Mouse (Mus musculus): ENCODE data around the gene Dhdds. TPM values are rescaled to one million over a fixed set of nuclear protein-coding genes. Genes with fewer than 3 reads are reported as not detected.
A peak's percentile ranks its signal among the peaks of the same experiment; 100 is the strongest.

Dhdds gene
- 10 to 100 TPM; 42.9 to 46.3 TPM for total RNA-seq (2021)
- long read RNA-seq, experiment 1, partial matches to known transcripts = 1 of 9 reads
- long read RNA-seq, experiment 1, other reads (novel, unspliced or antisense) = 2 of 9 reads
- long read RNA-seq, experiment 2, transcript Dhdds-209 (9 exons, 3,219 nt) = major isoform, 5 of 14 reads
- long read RNA-seq, experiment 2, partial matches to known transcripts = 3 of 14 reads
- long read RNA-seq, experiment 2, other reads (novel, unspliced or antisense) = 3 of 14 reads

- peak; percentile 91 to 93 for DNase-seq (ENCODE audit: low spot score in 2 of 2)
These were observed at the start of gene Dhdds for GRCm38 (mm10) chr4:134000466-134001438. Gene Dhdds (minus strand): TSS chr4:134000918.

- no peak for DNase-seq (ENCODE audit: low spot score in 2 of 2)
These were observed 46.9 kb upstream of the Dhdds start for GRCm38 (mm10) chr4:134047648-134048047.

- DNase-seq (ENCODE audit: low spot score in 2 of 2) = no peak
These were observed 42.3 kb upstream of the Dhdds start for GRCm38 (mm10) chr4:134043041-134043440.

GRCm38 (mm10) chr4:134041317-134042123, 40.8 kb upstream of the Dhdds start:
- no peak for DNase-seq (ENCODE audit: low spot score in 2 of 2)

GRCm38 (mm10) chr4:134035953-134036352, 35.2 kb upstream of the Dhdds start:
- peak; percentile 54 to 59 for DNase-seq (ENCODE audit: low spot score in 2 of 2)

GRCm38 (mm10) chr4:134025802-134026201, 25.1 kb upstream of the Dhdds start:
- no peak for DNase-seq (ENCODE audit: low spot score in 2 of 2)

- DNase-seq (ENCODE audit: low spot score in 2 of 2) = peak; percentile 48 to 64
These were observed 19.9 kb upstream of the Dhdds start for GRCm38 (mm10) chr4:134020621-134021020.

- DNase-seq (ENCODE audit: low spot score in 2 of 2) = no peak
These were observed 19.1 kb upstream of the Dhdds start for GRCm38 (mm10) chr4:134019641-134020351.

GRCm38 (mm10) chr4:134019210-134019609, 18.5 kb upstream of the Dhdds start:
- no peak for DNase-seq (ENCODE audit: low spot score in 2 of 2)

GRCm38 (mm10) chr4:134018779-134019145, 18.0 kb upstream of the Dhdds start, which contains the start of gene Lin28a:
Gene Lin28a (minus strand): TSS chr4:134018841.
- no peak for DNase-seq (ENCODE audit: low spot score in 2 of 2)

GRCm38 (mm10) chr4:134018038-134018778, 17.5 kb upstream of the Dhdds start:
- DNase-seq (ENCODE audit: low spot score in 2 of 2) = no peak

- DNase-seq (ENCODE audit: low spot score in 2 of 2) = no peak
These were observed 16.6 kb upstream of the Dhdds start for GRCm38 (mm10) chr4:134017201-134017865.

- DNase-seq (ENCODE audit: low spot score in 2 of 2) = no peak
These were observed 16.0 kb upstream of the Dhdds start for GRCm38 (mm10) chr4:134016767-134017166.

GRCm38 (mm10) chr4:134016208-134016607, 15.5 kb upstream of the Dhdds start:
- no peak for DNase-seq (ENCODE audit: low spot score in 2 of 2)

GRCm38 (mm10) chr4:134012858-134013528, 12.3 kb upstream of the Dhdds start:
- no peak for DNase-seq (ENCODE audit: low spot score in 2 of 2)

GRCm38 (mm10) chr4:134011450-134012414, 11.0 kb upstream of the Dhdds start:
- no peak for DNase-seq (ENCODE audit: low spot score in 2 of 2)

GRCm38 (mm10) chr4:134009709-134010108, 9.0 kb upstream of the Dhdds start:
- DNase-seq (ENCODE audit: low spot score in 2 of 2) = no peak

GRCm38 (mm10) chr4:134006845-134007244, 6.1 kb upstream of the Dhdds start:
- no peak for DNase-seq (ENCODE audit: low spot score in 2 of 2)
